Mouse (Mus musculus) limb, embryonic 14.5 days (tissue): ENCODE results near the gene Hnrnpu. TPM values are rescaled to one million over a fixed set of nuclear protein-coding genes. Genes with fewer than 3 reads are reported as not detected.
A peak's percentile ranks its signal among the peaks of the same experiment; 100 is the strongest.

Experiments
- ATAC-seq: fragments of 200-750 bp; cut with Nextera tagmentation; 2 replicates; pipeline ENCODE4 v1.8.0; 2017; ENCODE audit warnings: low read depth, moderate number of reproducible peaks, moderate TSS enrichment; ENCODE audit not compliant: low FRiP score
- DNase-seq: peaks from one replicate; pipeline ENCODE4 v3.0.0-alpha.2; 2015; ENCODE audit warnings: low spot score
- H3K27ac ChIP-seq: fragments of 300-500 bp; sonication (generic); replicated peaks from 2 replicates; pipeline ENCODE4 v1.5.1; 2014; ENCODE audit warnings: low read depth, mild to moderate bottlenecking, low read length, moderate library complexity, mixed read lengths
- H3K27me3 ChIP-seq: fragments of 300-500 bp; sonication (generic); 2 replicates; pipeline ENCODE4 v1.6.1; 2014; ENCODE audit warnings: low read length, mixed read lengths; ENCODE audit not compliant: control insufficient read depth, insufficient read depth
- H3K36me3 ChIP-seq: fragments of 300-500 bp; sonication (generic); 2 replicates; pipeline ENCODE4 v1.6.1; 2014; ENCODE audit warnings: mild to moderate bottlenecking, low read length, moderate library complexity, mixed read lengths; ENCODE audit not compliant: control insufficient read depth, insufficient read depth
- H3K4me1 ChIP-seq: fragments of 300-500 bp; sonication (generic); 2 replicates; pipeline ENCODE4 v1.6.1; 2014; ENCODE audit warnings: antibody characterized with exemption, low read length, mixed read lengths; ENCODE audit not compliant: control insufficient read depth, insufficient read depth
- H3K4me2 ChIP-seq: fragments of 300-500 bp; sonication (generic); replicated peaks from 2 replicates; pipeline ENCODE4 v1.6.1; 2014; ENCODE audit warnings: low read depth, mild to moderate bottlenecking, low read length, moderate library complexity; ENCODE audit not compliant: severe bottlenecking
- H3K4me3 ChIP-seq: fragments of 300-500 bp; sonication (generic); replicated peaks from 2 replicates; pipeline ENCODE4 v1.5.1; 2014; ENCODE audit warnings: low read length
- H3K9ac ChIP-seq: fragments of 300-500 bp; sonication (generic); 2 replicates; pipeline ENCODE4 v1.6.1; 2014; ENCODE audit warnings: mild to moderate bottlenecking, low read depth, low read length, moderate library complexity; ENCODE audit not compliant: severe bottlenecking
- H3K9me3 ChIP-seq: fragments of 300-500 bp; sonication (generic); 2 replicates; pipeline ENCODE4 v1.6.1; 2016; ENCODE audit warnings: low read length; ENCODE audit not compliant: control insufficient read depth
- POLR2A ChIP-seq: fragments of 200-500 bp; IDR thresholded peaks from 2 replicates; pipeline ENCODE4 v1.8.0; 2012; ENCODE audit warnings: inconsistent platforms, mild to moderate bottlenecking, moderate library complexity, borderline replicate concordance; ENCODE audit not compliant: insufficient read depth, insufficient read length; ENCODE audit errors: extremely low read depth
- WGBS: fragments of 180-500 bp; shearing (Covaris S2); extraction: QIAGEN DNeasy Blood & Tissue Kit; methylation state at CpG from one replicate; pipeline ENCODE4 v1.1.7; 2014; 5-methylcytosine and 5-hydroxymethylcytosine counted together
- polyA plus RNA-seq, 2 experiments: library from polyadenylated mRNA; depleted of rRNA in 1 of 2; stranded (reverse) in 1 of 2; unstranded in 1 of 2; fragments of >200 nt; fragmentation: Nextera tagmentation in 1 of 2; extraction: Ambion mirVana in 1 of 2; gene quantifications; 2 replicates each; pipeline versions ENCODE4 v1.2.1 to v1.2.3; 2012 to 2014

Hnrnpu gene
- polyA plus RNA-seq, 2 experiments: 379 to 393 TPM

DNA sequence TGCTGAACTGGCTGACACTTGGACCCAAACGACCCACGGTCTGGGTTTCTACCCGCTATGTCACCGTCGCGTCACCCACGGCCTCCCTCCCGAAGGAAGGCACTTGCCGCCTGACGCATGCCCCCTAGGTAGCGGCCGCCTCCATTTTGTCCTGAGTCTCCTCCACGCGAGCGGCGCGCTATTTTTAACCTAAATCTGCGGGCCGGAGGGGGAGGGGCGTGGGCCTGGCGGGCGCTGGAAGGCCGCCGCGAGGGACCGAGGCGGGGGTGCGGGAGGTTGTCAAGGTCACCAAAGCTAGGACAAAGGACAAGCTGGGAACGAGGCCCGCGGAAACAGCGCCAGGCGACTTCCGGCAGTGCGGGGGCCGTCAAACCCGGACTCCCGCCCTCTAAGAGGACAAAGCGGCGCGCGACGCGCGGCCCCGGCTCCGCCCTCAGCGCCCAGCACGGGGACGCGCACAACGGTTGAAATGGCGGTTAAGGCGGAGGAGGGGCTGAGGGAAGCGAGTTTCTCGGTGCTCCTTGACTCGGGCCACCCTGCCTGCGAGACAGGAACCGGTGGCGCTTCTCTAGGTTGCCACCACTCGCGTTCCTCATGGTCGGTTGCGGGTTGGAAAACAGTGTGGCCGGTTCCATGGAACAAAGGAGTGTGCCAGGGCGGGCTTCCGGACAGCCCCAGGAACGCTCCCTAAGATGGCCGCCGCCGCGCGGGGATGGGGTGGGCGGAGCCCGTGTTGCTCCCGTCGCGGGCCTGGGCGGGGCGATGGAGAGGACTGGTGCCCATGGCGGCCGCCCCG, 19.0 kb downstream of the Hnrnpu start, which contains the start of gene Cox20:
Gene Cox20 (plus strand): TSS at position 742 of the 796 bp plus-strand sequence.
- no peaks in the 10 kb centered on the region for H3K9me3 ChIP-seq
- no peaks in the 10 kb centered on the region for H3K27me3 ChIP-seq
- peaks cover 28% of the 10 kb centered on the region for H3K36me3 ChIP-seq
- H3K9ac ChIP-seq: peak within 1 kb of the TSS; percentile 88
- DNase-seq (peak; percentile 97), ATAC-seq (peak; percentile 93)
- under 1% methylated on average over 68 of the region's 83 CpGs for WGBS
- H3K4me1 ChIP-seq: peaks cover 16% of the 10 kb centered on the region
- H3K27ac ChIP-seq: peak within 1 kb of the TSS; percentile 100
- peak within 1 kb of the TSS; percentile 64 for H3K4me2 ChIP-seq
- TF ChIP-seq POLR2A: peak; percentile 71; the same call in 1 of the 2 replicates
- peak within 1 kb of the TSS; percentile 62 for H3K4me3 ChIP-seq

DNA sequence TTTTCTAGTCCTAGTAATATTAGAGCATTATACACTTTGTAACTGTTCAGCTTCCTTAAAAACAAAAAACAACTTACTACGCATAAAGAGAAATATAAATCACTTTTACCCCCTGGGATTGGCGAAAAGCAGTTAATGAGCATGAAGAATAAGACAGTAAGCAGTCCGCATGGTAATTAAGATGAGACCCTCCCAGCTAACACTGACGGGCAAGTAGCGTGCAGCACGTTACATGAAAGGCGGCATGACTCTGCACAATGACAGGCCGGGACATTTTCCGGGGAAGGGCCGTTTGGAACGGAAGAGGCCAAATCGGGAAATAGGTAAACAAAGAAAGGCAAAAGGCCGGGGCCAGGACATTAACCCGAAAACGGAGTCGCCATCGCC, 19.6 kb downstream of the Hnrnpu start:
- WGBS: under 1% methylated on average over 17 of the region's 17 CpGs
- peaks cover 16% of the 10 kb centered on the region for H3K4me1 ChIP-seq
- H3K36me3 ChIP-seq: peaks cover 23% of the 10 kb centered on the region
- no peaks in the 10 kb centered on the region for H3K9me3 ChIP-seq
- peak overlapping the region; percentile 100 for H3K27ac ChIP-seq
- H3K9ac ChIP-seq: peak overlapping the region; percentile 88
- TF ChIP-seq POLR2A: no peak
- H3K4me2 ChIP-seq: peak overlapping the region; percentile 64
- H3K4me3 ChIP-seq: peak overlapping the region; percentile 62
- peak; percentile 58 for ATAC-seq
- no peaks in the 10 kb centered on the region for H3K27me3 ChIP-seq
- DNase-seq: peak; percentile 87

- Histone ChIP-seq H3K27me3 (no peaks in the 10 kb centered on the region), H3K9me3 (no peaks in the 10 kb centered on the region), H3K4me3 (peak overlapping the region; percentile 62), H3K9ac (peak overlapping the region; percentile 88), H3K4me2 (peak overlapping the region; percentile 64), H3K4me1 (peaks cover 16% of the 10 kb centered on the region), H3K36me3 (peaks cover 17% of the 10 kb centered on the region), H3K27ac (peak overlapping the region; percentile 100)
- WGBS: 32% methylated on average over 10 of the region's 10 CpGs
- peak; percentile 54 for DNase-seq
- TF ChIP-seq POLR2A: no peak
- no peak for ATAC-seq
These were observed 20.2 kb downstream of the Hnrnpu start for GRCm38 (mm10) chr1:178317275-178318001.

GRCm38 (mm10) chr1:178314236-178314635, 23.4 kb downstream of the Hnrnpu start:
- H3K4me1 ChIP-seq: peaks cover 6% of the 10 kb centered on the region; the same call in 1 of the 2 replicates
- no peaks in the 10 kb centered on the region for H3K27me3 ChIP-seq
- no peaks in the 10 kb centered on the region for H3K36me3 ChIP-seq
- no peak overlapping the region for H3K9ac ChIP-seq
- 90% methylated on average over 2 of the region's 2 CpGs for WGBS
- no peak overlapping the region for H3K27ac ChIP-seq
- TF ChIP-seq POLR2A: no peak
- no peaks in the 10 kb centered on the region for H3K9me3 ChIP-seq
- no peak for ATAC-seq
- DNase-seq: no peak
- H3K4me3 ChIP-seq: no peak overlapping the region
- no peak overlapping the region for H3K4me2 ChIP-seq

GRCm38 (mm10) chr1:178313039-178313597, 24.5 kb downstream of the Hnrnpu start:
- 98% methylated on average over 1 of the region's 1 CpGs for WGBS
- Histone ChIP-seq H3K27ac (no peak overlapping the region), H3K9me3 (no peaks in the 10 kb centered on the region), H3K9ac (no peak overlapping the region), H3K36me3 (no peaks in the 10 kb centered on the region), H3K4me3 (no peak overlapping the region), H3K27me3 (no peaks in the 10 kb centered on the region), H3K4me2 (no peak overlapping the region), H3K4me1 (peaks cover 6% of the 10 kb centered on the region; the same call in 1 of the 2 replicates)
- TF ChIP-seq POLR2A: no peak
- ATAC-seq (no peak), DNase-seq (no peak)
